Mouse (Mus musculus) limb, embryonic 15.5 days (tissue): ENCODE results near the gene Slc35f2. TPM values are rescaled to one million over a fixed set of nuclear protein-coding genes. Genes with fewer than 3 reads are reported as not detected.

Experiments
- ATAC-seq: fragments of 200-750 bp; cut with Nextera tagmentation; 2 replicates; pipeline ENCODE4 v1.8.0; 2017; ENCODE audit warnings: low read depth, moderate TSS enrichment; ENCODE audit not compliant: insufficient number of reproducible peaks, low FRiP score, low TSS enrichment
- H3K27ac ChIP-seq: fragments of 300-500 bp; sonication (generic); 2 replicates; pipeline ENCODE4 v1.5.1; 2015; ENCODE audit warnings: moderate library complexity, mild to moderate bottlenecking, inconsistent platforms
- H3K27me3 ChIP-seq: fragments of 300-500 bp; sonication (generic); 2 replicates; pipeline ENCODE4 v1.6.1; 2015; ENCODE audit warnings: inconsistent platforms
- H3K36me3 ChIP-seq: fragments of 300-500 bp; sonication (generic); 2 replicates; pipeline ENCODE4 v1.6.1; 2015; ENCODE audit warnings: inconsistent platforms
- H3K4me1 ChIP-seq: fragments of 300-500 bp; sonication (generic); 2 replicates; pipeline ENCODE4 v1.6.1; 2015; ENCODE audit warnings: inconsistent platforms
- H3K4me2 ChIP-seq: fragments of 300-500 bp; sonication (generic); 2 replicates; pipeline ENCODE4 v1.6.1; 2015; ENCODE audit warnings: mild to moderate bottlenecking, inconsistent platforms
- H3K4me3 ChIP-seq: fragments of 300-500 bp; sonication (generic); 2 replicates; pipeline ENCODE4 v1.5.1; 2015; ENCODE audit warnings: mild to moderate bottlenecking, inconsistent platforms
- H3K9ac ChIP-seq: fragments of 300-500 bp; sonication (generic); 2 replicates; pipeline ENCODE4 v1.6.1; 2015; ENCODE audit warnings: inconsistent platforms
- H3K9me3 ChIP-seq: fragments of 300-500 bp; sonication (generic); 2 replicates; pipeline ENCODE4 v1.6.1; 2016; ENCODE audit warnings: inconsistent platforms
- WGBS: fragments of 180-500 bp; shearing (Covaris S2); methylation state at CpG from one replicate; pipeline ENCODE4 v1.1.7; 2015; 5-methylcytosine and 5-hydroxymethylcytosine counted together
- polyA plus RNA-seq: library from polyadenylated mRNA; unstranded; fragments of >200 nt; fragmentation: Nextera tagmentation; extraction: Ambion mirVana; gene quantifications from 2 replicates; pipeline ENCODE4 v1.2.1, GENCODE M21; 2015

The Slc35f2 gene
- polyA plus RNA-seq, result 5.2 and 5.6 TPM in 2 replicates

- no peaks in the 10 kb centered on the region for H3K36me3 ChIP-seq
- H3K4me2 ChIP-seq, result peak within 1 kb of the TSS; percentile 98
- peaks cover 26% of the 10 kb centered on the region; the same call in 1 of the 2 replicates for H3K27me3 ChIP-seq
- under 1% methylated on average over 50 of the region's 50 CpGs for WGBS
- H3K4me3 ChIP-seq, result peak within 1 kb of the TSS; percentile 60
- H3K4me1 ChIP-seq, result peaks cover 16% of the 10 kb centered on the region
- H3K9me3 ChIP-seq, result no peaks in the 10 kb centered on the region
- no peak for ATAC-seq
- H3K27ac ChIP-seq, result no peak within 1 kb of the TSS
- peak within 1 kb of the TSS; percentile 50 for H3K9ac ChIP-seq
These were observed at the start of gene Slc35f2 for GRCm38 (mm10) chr9:53771344-53772021. TSS of gene Slc35f2 (plus strand) at chr9:53771538.

- Histone ChIP-seq H3K9me3 (no peaks in the 10 kb centered on the region), H3K4me1 (no peaks in the 10 kb centered on the region), H3K9ac (no peak overlapping the region), H3K36me3 (no peaks in the 10 kb centered on the region), H3K27me3 (no peaks in the 10 kb centered on the region), H3K27ac (no peak overlapping the region), H3K4me3 (no peak overlapping the region), H3K4me2 (no peak overlapping the region)
- ATAC-seq, result no peak
- 38% methylated on average over 3 of the region's 3 CpGs for WGBS
These were observed 30.4 kb upstream of the Slc35f2 start for GRCm38 (mm10) chr9:53740829-53741404.

GRCm38 (mm10) chr9:53750411-53750810 lies 20.9 kb upstream of the Slc35f2 start:
- H3K36me3 ChIP-seq, result no peaks in the 10 kb centered on the region
- no peak overlapping the region for H3K4me2 ChIP-seq
- H3K4me3 ChIP-seq, result no peak overlapping the region
- 88% methylated on average over 13 of the region's 13 CpGs for WGBS
- no peak overlapping the region for H3K9ac ChIP-seq
- ATAC-seq, result no peak
- H3K9me3 ChIP-seq, result no peaks in the 10 kb centered on the region
- no peak overlapping the region for H3K27ac ChIP-seq
- no peaks in the 10 kb centered on the region for H3K4me1 ChIP-seq
- no peaks in the 10 kb centered on the region for H3K27me3 ChIP-seq

GRCm38 (mm10) chr9:53750899-53751298 lies 20.4 kb upstream of the Slc35f2 start:
- Histone ChIP-seq H3K36me3 (no peaks in the 10 kb centered on the region), H3K4me3 (no peak overlapping the region), H3K9me3 (no peaks in the 10 kb centered on the region), H3K4me1 (no peaks in the 10 kb centered on the region), H3K4me2 (no peak overlapping the region), H3K27ac (no peak overlapping the region), H3K27me3 (no peaks in the 10 kb centered on the region), H3K9ac (no peak overlapping the region)
- ATAC-seq, result no peak
- WGBS, result 46% methylated on average over 5 of the region's 5 CpGs

- Histone ChIP-seq H3K27me3 (no peaks in the 10 kb centered on the region), H3K9me3 (no peaks in the 10 kb centered on the region), H3K9ac (no peak overlapping the region), H3K4me2 (no peak overlapping the region), H3K4me3 (no peak overlapping the region), H3K27ac (no peak overlapping the region), H3K4me1 (no peaks in the 10 kb centered on the region), H3K36me3 (no peaks in the 10 kb centered on the region)
- no peak for ATAC-seq
These were observed 16.5 kb upstream of the Slc35f2 start for GRCm38 (mm10) chr9:53754801-53755200.

- Histone ChIP-seq H3K27me3 (no peaks in the 10 kb centered on the region), H3K36me3 (no peaks in the 10 kb centered on the region), H3K4me3 (no peak overlapping the region), H3K4me1 (no peaks in the 10 kb centered on the region), H3K9ac (no peak overlapping the region), H3K9me3 (no peaks in the 10 kb centered on the region), H3K27ac (no peak overlapping the region), H3K4me2 (no peak overlapping the region)
- ATAC-seq, result no peak
- WGBS, result 97% methylated on average over 2 of the region's 2 CpGs
These were observed 13.2 kb upstream of the Slc35f2 start for GRCm38 (mm10) chr9:53758142-53758541.

- 75% methylated on average over 8 of the region's 8 CpGs for WGBS
These were observed 6.6 kb upstream of the Slc35f2 start for GRCm38 (mm10) chr9:53764697-53765096.

GRCm38 (mm10) chr9:53768486-53768885 lies 2.9 kb upstream of the Slc35f2 start:
- Histone ChIP-seq H3K4me2 (no peak overlapping the region), H3K27me3 (peaks cover 26% of the 10 kb centered on the region; the same call in 1 of the 2 replicates), H3K36me3 (no peaks in the 10 kb centered on the region), H3K4me1 (peaks cover 16% of the 10 kb centered on the region), H3K9me3 (no peaks in the 10 kb centered on the region), H3K9ac (no peak overlapping the region), H3K27ac (no peak overlapping the region), H3K4me3 (no peak overlapping the region)
- 86% methylated on average over 5 of the region's 5 CpGs for WGBS
- no peak for ATAC-seq

More at GRCm38 (mm10) chr9:53764697-53765096, 6.6 kb upstream of the Slc35f2 start:
- no peaks in the 10 kb centered on the region for H3K4me1 ChIP-seq
- ATAC-seq, result no peak
- H3K4me3 ChIP-seq, result no peak overlapping the region
- no peaks in the 10 kb centered on the region for H3K27me3 ChIP-seq
- H3K4me2 ChIP-seq, result no peak overlapping the region
- no peaks in the 10 kb centered on the region for H3K9me3 ChIP-seq
- no peak overlapping the region for H3K9ac ChIP-seq
- no peaks in the 10 kb centered on the region for H3K36me3 ChIP-seq
- no peak overlapping the region for H3K27ac ChIP-seq

- Histone ChIP-seq H3K4me1 (peaks cover 16% of the 10 kb centered on the region), H3K9me3 (no peaks in the 10 kb centered on the region), H3K36me3 (no peaks in the 10 kb centered on the region), H3K4me3 (peak overlapping the region; percentile 60), H3K27ac (no peak overlapping the region), H3K27me3 (peaks cover 26% of the 10 kb centered on the region; the same call in 1 of the 2 replicates), H3K4me2 (peak overlapping the region; percentile 98), H3K9ac (peak overlapping the region; percentile 50; the same call in 1 of the 2 replicates)
- 34% methylated on average over 12 of the region's 12 CpGs for WGBS
- ATAC-seq, result no peak
These were observed 481 bp upstream of the Slc35f2 start for GRCm38 (mm10) chr9:53770771-53771343.

GRCm38 (mm10) chr9:53772121-53772561 lies 803 bp downstream of the Slc35f2 start:
- 4% methylated on average over 17 of the region's 17 CpGs for WGBS
- H3K36me3 ChIP-seq, result no peaks in the 10 kb centered on the region
- peak overlapping the region; percentile 60 for H3K4me3 ChIP-seq
- H3K27ac ChIP-seq, result no peak overlapping the region
- H3K9ac ChIP-seq, result peak overlapping the region; percentile 50
- ATAC-seq, result no peak
- no peaks in the 10 kb centered on the region for H3K9me3 ChIP-seq
- H3K4me1 ChIP-seq, result peaks cover 16% of the 10 kb centered on the region
- peaks cover 26% of the 10 kb centered on the region; the same call in 1 of the 2 replicates for H3K27me3 ChIP-seq
- H3K4me2 ChIP-seq, result peak overlapping the region; percentile 98

- H3K27me3 ChIP-seq, result peaks cover 26% of the 10 kb centered on the region; the same call in 1 of the 2 replicates
- H3K9ac ChIP-seq, result no peak overlapping the region
- H3K4me2 ChIP-seq, result no peak overlapping the region
- H3K9me3 ChIP-seq, result no peaks in the 10 kb centered on the region
- no peak for ATAC-seq
- H3K4me3 ChIP-seq, result no peak overlapping the region
- no peak overlapping the region for H3K27ac ChIP-seq
- H3K36me3 ChIP-seq, result no peaks in the 10 kb centered on the region
- peaks cover 16% of the 10 kb centered on the region for H3K4me1 ChIP-seq
- WGBS, result 86% methylated on average over 2 of the region's 2 CpGs
These were observed 4.2 kb downstream of the Slc35f2 start for GRCm38 (mm10) chr9:53775511-53775910.
